Mouse (Mus musculus) testis, adult 10 weeks (tissue): Measurements from ENCODE around the gene Gbp2b. TPM values are rescaled to one million over a fixed set of nuclear protein-coding genes. Genes with fewer than 3 reads are reported as not detected.

Experiments used
- polyA plus RNA-seq: library from polyadenylated mRNA; stranded (reverse); fragments of 350-450 nt; fragmentation: Illumina TruSeq; extraction: RNeasy Lipid Tissue Mini Kit (QIAGEN cat#74804); gene quantifications from one replicate; pipeline ENCODE4 v1.2.3, GENCODE M21; 2014; ENCODE audit warnings: low read depth, low replicate concordance

The Gbp2b gene
- polyA plus RNA-seq = 0.14 TPM

GRCm38 (mm10) chr3:142594547-142594946, at the start of gene Gbp2b:
Gene Gbp2b, plus strand, starts transcription at chr3:142594847.

GRCm38 (mm10) chr3:142559632-142560228, 34.9 kb upstream of the Gbp2b start, which contains the start of gene Gbp3:
Gene Gbp3, plus strand, starts transcription at chr3:142560026.

GRCm38 (mm10) chr3:142620111-142620955, 25.7 kb downstream of the Gbp2b start, which contains the start of gene Gbp2:
Gene Gbp2, plus strand, starts transcription at chr3:142620602.

Other genes with a start within 250 kb of the Gbp2b start
- 11.3 TPM for gene Pdlim5, start 199.2 kb upstream of the Gbp2b start, polyA plus RNA-seq
- 2.2 TPM for gene Gbp5, start 100.9 kb upstream of the Gbp2b start, polyA plus RNA-seq
- 2.5 TPM for gene Gbp7, start 64.5 kb upstream of the Gbp2b start, polyA plus RNA-seq
- gene Gbp3, start 34.8 kb upstream of the Gbp2b start, polyA plus RNA-seq = 1.7 TPM
- gene Gbp2, start 25.8 kb downstream of the Gbp2b start, polyA plus RNA-seq = 3.1 TPM
- gene Kyat3, start 106.2 kb downstream of the Gbp2b start, polyA plus RNA-seq = 12.3 TPM
- 137 TPM for gene Gtf2b, start 170.2 kb downstream of the Gbp2b start, polyA plus RNA-seq